Mouse (Mus musculus) intestine, postnatal 0 days (tissue): ENCODE data around the gene Clasp1. TPM values are rescaled to one million over a fixed set of nuclear protein-coding genes. Genes with fewer than 3 reads are reported as not detected.

Experiments used
- ATAC-seq: fragments of 200-750 bp; cut with Nextera tagmentation; 2 replicates; pipeline ENCODE4 v1.8.0; 2017; ENCODE audit warnings: mild to moderate bottlenecking, moderate TSS enrichment, moderate library complexity
- H3K27ac ChIP-seq: fragments of 300-500 bp; sonication (generic); 2 replicates; pipeline ENCODE4 v1.5.1; 2014; ENCODE audit warnings: mild to moderate bottlenecking, low read depth, low read length, moderate library complexity
- H3K27me3 ChIP-seq: fragments of 300-500 bp; sonication (generic); replicated peaks from 2 replicates; pipeline ENCODE4 v1.6.1; 2014; ENCODE audit warnings: low read length, mixed read lengths; ENCODE audit not compliant: control insufficient read depth, insufficient read depth
- H3K36me3 ChIP-seq: fragments of 300-500 bp; sonication (generic); 2 replicates; pipeline ENCODE4 v1.6.1; 2014; ENCODE audit warnings: mild to moderate bottlenecking, moderate library complexity; ENCODE audit not compliant: control insufficient read depth, insufficient read depth
- H3K4me1 ChIP-seq: fragments of 300-500 bp; sonication (generic); replicated peaks from 2 replicates; pipeline ENCODE4 v1.6.1; 2014; ENCODE audit warnings: antibody characterized with exemption, low read length, mixed read lengths; ENCODE audit not compliant: control insufficient read depth, insufficient read depth
- H3K4me2 ChIP-seq: fragments of 300-500 bp; sonication (generic); replicated peaks from 2 replicates; pipeline ENCODE4 v1.6.1; 2014; ENCODE audit warnings: low read depth, mild to moderate bottlenecking, moderate library complexity
- H3K4me3 ChIP-seq: fragments of 300-500 bp; sonication (generic); 2 replicates; pipeline ENCODE4 v1.5.1; 2014; ENCODE audit warnings: low read depth, low read length
- H3K9ac ChIP-seq: fragments of 300-500 bp; sonication (generic); 2 replicates; pipeline ENCODE4 v1.6.1; 2014; ENCODE audit warnings: mild to moderate bottlenecking, low read depth, low read length
- H3K9me3 ChIP-seq: fragments of 300-500 bp; sonication (generic); 2 replicates; pipeline ENCODE4 v1.6.1; 2016; ENCODE audit warnings: mixed run types; ENCODE audit not compliant: control insufficient read depth
- CTCF ChIP-seq: sonication (generic); IDR thresholded peaks from 2 replicates; pipeline ENCODE4 v1.5.1; 2016; ENCODE audit warnings: low read depth, mild to moderate bottlenecking, control low read depth, antibody characterized with exemption, moderate library complexity
- WGBS: fragments of 180-500 bp; shearing (Covaris S2); extraction: QIAGEN DNeasy Blood & Tissue Kit; methylation state at CpG from one replicate; pipeline ENCODE4 v1.1.7; 2014; 5-methylcytosine and 5-hydroxymethylcytosine counted together
- polyA plus RNA-seq: library from polyadenylated mRNA; unstranded; fragments of >200 nt; fragmentation: Nextera tagmentation; extraction: Ambion mirVana; gene quantifications from 2 replicates; pipeline ENCODE4 v1.2.1, GENCODE M21; 2015

Clasp1 gene
- polyA plus RNA-seq, 1 experiment from 2014 or later, result 8.7 TPM

- TF ChIP-seq CTCF, result peak; percentile 34
- H3K4me3 ChIP-seq, result no peak overlapping the region
- no peak overlapping the region for H3K27ac ChIP-seq
- no peak overlapping the region for H3K9ac ChIP-seq
- 84% methylated on average over 1 of the region's 1 CpGs for whole genome bisulfite sequencing
- no peaks in the 10 kb centered on the region for H3K4me1 ChIP-seq
- H3K36me3 ChIP-seq, result peaks cover 98% of the 10 kb centered on the region
- H3K4me2 ChIP-seq, result no peak overlapping the region
- no peak for ATAC-seq
- no peaks in the 10 kb centered on the region for H3K27me3 ChIP-seq
- H3K9me3 ChIP-seq, result no peaks in the 10 kb centered on the region
These were observed 116.9 kb downstream of the Clasp1 start for GRCm38 (mm10) chr1:118505746-118506145.

- Histone ChIP-seq H3K4me1 (no peaks in the 10 kb centered on the region), H3K36me3 (peaks cover 93% of the 10 kb centered on the region), H3K27me3 (no peaks in the 10 kb centered on the region), H3K4me2 (no peak overlapping the region), H3K27ac (no peak overlapping the region), H3K9ac (no peak overlapping the region), H3K4me3 (no peak overlapping the region), H3K9me3 (no peaks in the 10 kb centered on the region)
- TF ChIP-seq CTCF, result no peak
- no peak for ATAC-seq
- WGBS, result 90% methylated on average over 3 of the region's 3 CpGs
These were observed 122.1 kb downstream of the Clasp1 start for GRCm38 (mm10) chr1:118510996-118511395.

GRCm38 (mm10) chr1:118511738-118512530 lies 123.1 kb downstream of the Clasp1 start:
- Histone ChIP-seq H3K27me3 (no peaks in the 10 kb centered on the region), H3K4me3 (no peak overlapping the region), H3K36me3 (peaks cover 90% of the 10 kb centered on the region), H3K9me3 (no peaks in the 10 kb centered on the region), H3K4me1 (no peaks in the 10 kb centered on the region), H3K9ac (no peak overlapping the region), H3K4me2 (no peak overlapping the region), H3K27ac (no peak overlapping the region)
- TF ChIP-seq CTCF, result no peak
- ATAC-seq, result no peak
- 92% methylated on average over 8 of the region's 8 CpGs for WGBS

- no peak overlapping the region for H3K4me2 ChIP-seq
- TF ChIP-seq CTCF, result no peak
- H3K4me1 ChIP-seq, result no peaks in the 10 kb centered on the region
- WGBS, result 69% methylated on average over 7 of the region's 7 CpGs
- H3K27ac ChIP-seq, result no peak overlapping the region
- peaks cover 71% of the 10 kb centered on the region for H3K36me3 ChIP-seq
- no peak overlapping the region for H3K4me3 ChIP-seq
- no peaks in the 10 kb centered on the region for H3K27me3 ChIP-seq
- no peaks in the 10 kb centered on the region for H3K9me3 ChIP-seq
- no peak overlapping the region for H3K9ac ChIP-seq
- ATAC-seq, result no peak
These were observed 127.4 kb downstream of the Clasp1 start for GRCm38 (mm10) chr1:118516256-118516655.

DNA sequence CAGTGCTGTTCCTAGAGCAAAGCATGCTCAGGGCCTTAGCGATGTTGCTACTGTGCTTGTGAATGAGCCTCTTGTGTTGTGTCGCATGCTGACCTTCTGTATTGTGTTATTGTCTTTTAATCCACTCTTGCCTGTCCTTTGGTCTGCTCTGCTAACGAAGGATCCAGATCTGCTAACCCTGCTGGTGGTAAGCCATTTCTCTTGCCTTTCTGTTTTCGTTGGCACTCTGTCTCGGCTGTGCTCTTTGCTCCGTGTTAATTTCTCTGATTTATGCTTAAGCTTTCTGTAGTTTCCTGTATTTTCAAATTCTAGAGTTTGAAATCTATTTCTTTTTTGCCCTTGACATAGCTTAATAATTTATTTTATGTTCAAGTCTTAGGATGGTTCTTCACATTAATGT lies 134.3 kb downstream of the Clasp1 start:
- Histone ChIP-seq H3K4me2 (no peak overlapping the region), H3K9me3 (no peaks in the 10 kb centered on the region), H3K9ac (no peak overlapping the region), H3K4me3 (no peak overlapping the region), H3K27me3 (no peaks in the 10 kb centered on the region), H3K27ac (no peak overlapping the region), H3K4me1 (no peaks in the 10 kb centered on the region), H3K36me3 (peaks cover 61% of the 10 kb centered on the region)
- WGBS, result 90% methylated on average over 6 of the region's 6 CpGs
- TF ChIP-seq CTCF, result no peak
- ATAC-seq, result no peak

- H3K27me3 ChIP-seq, result no peaks in the 10 kb centered on the region
- H3K9ac ChIP-seq, result no peak overlapping the region
- H3K27ac ChIP-seq, result no peak overlapping the region
- no peak overlapping the region for H3K4me3 ChIP-seq
- no peak overlapping the region for H3K4me2 ChIP-seq
- ATAC-seq, result no peak
- no peaks in the 10 kb centered on the region for H3K9me3 ChIP-seq
- 81% methylated on average over 9 of the region's 9 CpGs for WGBS
- H3K4me1 ChIP-seq, result no peaks in the 10 kb centered on the region
- peaks cover 65% of the 10 kb centered on the region for H3K36me3 ChIP-seq
- TF ChIP-seq CTCF, result no peak
These were observed 136.5 kb downstream of the Clasp1 start for GRCm38 (mm10) chr1:118525336-118525735.
